Mouse (Mus musculus): Measurements from ENCODE around the gene Ubxn11.

- TF ChIP-seq POLR2A (IDR thresholded peaks at IDR 0.05; ENCODE audit: insufficient read depth, low read depth, low read length) (no peak), EP300 (IDR thresholded peaks at IDR 0.05; ENCODE audit: insufficient read depth, low read depth, low read length) (no peak), CTCF (IDR thresholded peaks at IDR 0.05) (no peak)
These were observed 11.7 kb upstream of the Ubxn11 start for GRCm38 (mm10) chr4:134090521-134091224.
